Mouse (Mus musculus): ENCODE measurements at regions not wholly inside any gene's neighbourhood (a gene's known extent, or its start where the extent isn't known, plus 50 kb on each side); places are given as distances from the start of the nearest gene placed in this dataset.

DNA sequence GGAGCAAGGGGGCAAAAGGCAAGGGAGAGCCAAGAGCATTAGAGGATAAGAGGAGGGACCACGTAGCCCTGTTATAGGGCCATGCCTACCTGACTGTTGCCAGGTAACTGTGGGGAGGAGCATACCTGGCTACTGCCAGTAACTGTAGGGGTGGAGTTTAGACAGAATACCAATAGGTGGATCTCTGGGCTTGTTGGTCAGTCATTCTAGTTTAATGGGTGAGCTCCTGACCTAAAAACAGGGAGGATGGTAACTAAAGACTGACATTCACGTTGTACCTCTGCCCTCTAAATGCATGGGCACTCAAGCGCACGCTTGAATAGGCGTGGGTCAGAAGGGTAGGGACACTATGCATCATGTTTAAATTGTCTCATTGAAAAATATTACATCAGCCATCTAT lies 165.8 kb upstream of the Plekha5 start:
- TF ChIP-seq POLR2A (IDR thresholded peaks at IDR 0.05; ENCODE audit: insufficient read depth, low read depth, low read length) (no peak), CTCF (IDR thresholded peaks at IDR 0.05) (no peak)

Measured in heart, adult 2 months (tissue).